ENCODE assay signal across 18 mouse cellular contexts in genomic region chr8:110592641-110593040, GRCm38 (mm10).
"Had no signal": no experiment of that assay in that cellular context is flagged by ENCODE, and none has a peak within 500 bp of the region (broad histone marks: within the 10 kb centered on the region; RNA-seq: fewer than 3 reads in every experiment).

No protein-coding gene starts in this region.

- H3K27me3 ChIP-seq: lung, embryonic 15.5 days; midbrain, embryonic 13.5 days; midbrain, embryonic 15.5 days; neural tube, embryonic 12.5 days; stomach, embryonic 15.5 days had no signal

- H3K4me3 ChIP-seq: lung, embryonic 15.5 days; megakaryocyte, embryonic 14.5 days; midbrain, embryonic 13.5 days; midbrain, embryonic 15.5 days; neural tube, embryonic 12.5 days; stomach, embryonic 15.5 days had no signal

- DNase-seq: liver, postnatal 0 days; lung, adult 2 months; lung, postnatal 14 days; lung, postnatal 36 days; right cerebral cortex, postnatal 14 days; thymus, adult 2 months; thymus, postnatal 25 days; thymus, postnatal 4 days had no signal

- ATAC-seq: liver, postnatal 0 days; lung, postnatal 0 days; midbrain, embryonic 13.5 days; midbrain, embryonic 15.5 days had no signal

- H3K36me3 ChIP-seq: lung, embryonic 15.5 days; midbrain, embryonic 13.5 days; midbrain, embryonic 15.5 days; neural tube, embryonic 12.5 days; stomach, embryonic 15.5 days had no signal

- H3K4me2 ChIP-seq: lung, embryonic 15.5 days; midbrain, embryonic 11.5 days; midbrain, embryonic 13.5 days; midbrain, embryonic 15.5 days; neural tube, embryonic 12.5 days; stomach, embryonic 15.5 days had no signal

- H3K9ac ChIP-seq: liver, postnatal 0 days; lung, embryonic 15.5 days; midbrain, embryonic 13.5 days; midbrain, embryonic 15.5 days; neural tube, embryonic 12.5 days; stomach, embryonic 15.5 days had no signal

- H3K4me1 ChIP-seq: lung, embryonic 15.5 days; megakaryocyte, embryonic 14.5 days; midbrain, embryonic 13.5 days; midbrain, embryonic 15.5 days; neural tube, embryonic 12.5 days; stomach, embryonic 15.5 days had no signal

- H3K27ac ChIP-seq: lung, embryonic 15.5 days; macrophage; midbrain, embryonic 13.5 days; midbrain, embryonic 15.5 days; neural tube, embryonic 12.5 days; stomach, embryonic 15.5 days; stomach, postnatal 0 days had no signal

- H3K9me3 ChIP-seq: lung, embryonic 15.5 days; megakaryocyte, embryonic 14.5 days; midbrain, embryonic 13.5 days; midbrain, embryonic 15.5 days; neural tube, embryonic 12.5 days; stomach, embryonic 15.5 days had no signal
